Mouse (Mus musculus): ENCODE results near the gene D16Ertd472e.

The D16Ertd472e gene

GRCm38 (mm10) chr16:78576478-78577084 is at the start of gene D16Ertd472e:
Gene D16Ertd472e (minus strand): TSS chr16:78576708.
- peak; percentile 51 to 62 for DNase-seq (ENCODE audit: low spot score in 2 of 2)

- no peak for DNase-seq (ENCODE audit: low spot score in 2 of 2)
These were observed 46.2 kb upstream of the D16Ertd472e start for GRCm38 (mm10) chr16:78622755-78623154.

- DNase-seq (ENCODE audit: low spot score in 2 of 2): no peak
These were observed 42.9 kb upstream of the D16Ertd472e start for GRCm38 (mm10) chr16:78619386-78619785.

- DNase-seq (ENCODE audit: low spot score in 2 of 2): no peak
These were observed 41.4 kb upstream of the D16Ertd472e start for GRCm38 (mm10) chr16:78617757-78618532.

- DNase-seq (ENCODE audit: low spot score in 2 of 2): no peak
These were observed 29.7 kb upstream of the D16Ertd472e start for GRCm38 (mm10) chr16:78606202-78606601.

GRCm38 (mm10) chr16:78598919-78599318 is 22.4 kb upstream of the D16Ertd472e start:
- DNase-seq (ENCODE audit: low spot score in 2 of 2): no peak

- DNase-seq (ENCODE audit: low spot score in 2 of 2): no peak
These were observed 19.9 kb upstream of the D16Ertd472e start for GRCm38 (mm10) chr16:78596381-78596780.

GRCm38 (mm10) chr16:78595821-78596220 is 19.3 kb upstream of the D16Ertd472e start:
- no peak for DNase-seq (ENCODE audit: low spot score in 2 of 2)

GRCm38 (mm10) chr16:78594154-78594553 is 17.6 kb upstream of the D16Ertd472e start:
- DNase-seq (ENCODE audit: low spot score in 2 of 2): no peak

- DNase-seq (ENCODE audit: low spot score in 2 of 2): no peak
These were observed 14.6 kb upstream of the D16Ertd472e start for GRCm38 (mm10) chr16:78591130-78591529.

- DNase-seq (ENCODE audit: low spot score in 2 of 2): no peak
These were observed 12.3 kb upstream of the D16Ertd472e start for GRCm38 (mm10) chr16:78588821-78589220.

GRCm38 (mm10) chr16:78586621-78587020 is 10.1 kb upstream of the D16Ertd472e start:
- DNase-seq (ENCODE audit: low spot score in 2 of 2): no peak

- no peak for DNase-seq (ENCODE audit: low spot score in 2 of 2)
These were observed 9.3 kb upstream of the D16Ertd472e start for GRCm38 (mm10) chr16:78585664-78586397.

- no peak for DNase-seq (ENCODE audit: low spot score in 2 of 2)
These were observed 8.7 kb upstream of the D16Ertd472e start for GRCm38 (mm10) chr16:78585163-78585562.

GRCm38 (mm10) chr16:78583968-78584367 is 7.5 kb upstream of the D16Ertd472e start:
- DNase-seq (ENCODE audit: low spot score in 2 of 2): no peak

GRCm38 (mm10) chr16:78580387-78580786 is 3.9 kb upstream of the D16Ertd472e start:
- no peak for DNase-seq (ENCODE audit: low spot score in 2 of 2)

- DNase-seq (ENCODE audit: low spot score in 2 of 2): no peak
These were observed 2.9 kb upstream of the D16Ertd472e start for GRCm38 (mm10) chr16:78579386-78579785.

- DNase-seq (ENCODE audit: low spot score in 2 of 2): no peak
These were observed 670 bp upstream of the D16Ertd472e start for GRCm38 (mm10) chr16:78577085-78577671.

- peak in 1 of 2 experiments; percentile 25 for DNase-seq (ENCODE audit: low spot score in 2 of 2)
These were observed 543 bp downstream of the D16Ertd472e start for GRCm38 (mm10) chr16:78575852-78576477.

GRCm38 (mm10) chr16:78575190-78575851 is 1.2 kb downstream of the D16Ertd472e start:
- DNase-seq (ENCODE audit: low spot score in 2 of 2): no peak

- DNase-seq (ENCODE audit: low spot score in 2 of 2): no peak
These were observed 2.3 kb downstream of the D16Ertd472e start for GRCm38 (mm10) chr16:78574241-78574640.

All from frontal cortex, postnatal 14 days (tissue).